Mouse (Mus musculus): ENCODE data around the gene Lrrc45.

DNA sequence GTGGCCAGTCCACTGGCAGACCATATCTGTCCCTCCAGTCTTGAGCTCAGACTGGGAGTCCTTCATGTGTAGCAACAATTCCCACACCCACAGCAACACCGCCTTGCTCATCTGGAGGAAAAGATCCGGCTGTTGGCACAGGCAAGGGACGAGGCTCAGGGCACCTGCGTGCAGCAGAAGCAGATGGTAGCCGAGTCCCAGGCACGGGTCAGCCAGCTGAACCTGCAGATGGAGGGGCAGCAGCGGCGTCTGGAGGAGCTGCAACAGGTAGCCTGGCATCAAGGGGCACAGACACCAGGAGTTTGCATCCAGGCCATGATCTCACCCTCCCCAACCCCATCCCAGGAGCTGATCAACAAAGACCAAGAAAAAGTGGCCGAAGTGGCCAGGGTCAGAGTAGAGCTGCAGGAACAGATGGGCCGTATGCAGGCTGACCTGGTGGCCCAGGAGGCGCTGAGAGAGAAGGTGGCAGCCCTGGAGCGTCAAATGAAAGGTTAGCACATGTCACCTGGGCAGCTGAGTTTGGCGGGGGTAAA is 6.2 kb downstream of the Lrrc45 start:
- TF ChIP-seq CEBPB (IDR thresholded peaks at IDR 0.05; ENCODE audit: insufficient read depth, poor library complexity, severe bottlenecking) (no peak), MAX (IDR thresholded peaks at IDR 0.05; ENCODE audit: low read depth) (no peak), MYOG (IDR thresholded peaks at IDR 0.05; ENCODE audit: control insufficient read depth in 1 of 3, insufficient read depth in 1 of 3, insufficient read length in 2 of 3, low read depth in 2 of 3) (no peak)
